Mouse (Mus musculus) kidney, adult 9 months (tissue): ENCODE measurements at regions not wholly inside any gene's neighbourhood (a gene's known extent, or its start where the extent isn't known, plus 50 kb on each side); places are given as distances from the start of the nearest gene placed in this dataset.
"Not testable (repeated sequence)": the region's sequence is repeated elsewhere in the genome, so short reads cannot be mapped to it uniquely, and the experiment has no call there.

Experiments used
- DNase-seq: peaks from one replicate; pipeline ENCODE4 v3.0.0; 2022

DNA sequence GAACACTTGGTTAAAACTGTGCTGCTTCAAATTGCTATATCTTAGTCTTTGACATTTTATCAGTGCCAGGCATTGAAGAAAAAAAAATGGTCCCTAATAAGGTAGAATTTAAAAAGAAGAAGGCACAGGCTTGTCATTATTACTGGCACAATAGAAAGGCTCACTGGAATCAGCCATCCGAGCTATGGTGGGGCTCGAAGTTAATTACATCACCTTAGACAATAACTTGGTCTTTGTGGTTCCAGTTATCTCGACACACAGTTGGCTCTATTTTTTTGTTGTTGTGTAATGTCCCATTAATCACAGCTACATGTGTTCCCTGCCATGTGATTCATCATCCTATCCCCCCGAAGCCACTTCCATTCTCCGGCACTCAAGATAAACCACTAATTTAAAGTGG, 825.1 kb downstream of the Rab28 start:
- no peak for DNase-seq

DNA sequence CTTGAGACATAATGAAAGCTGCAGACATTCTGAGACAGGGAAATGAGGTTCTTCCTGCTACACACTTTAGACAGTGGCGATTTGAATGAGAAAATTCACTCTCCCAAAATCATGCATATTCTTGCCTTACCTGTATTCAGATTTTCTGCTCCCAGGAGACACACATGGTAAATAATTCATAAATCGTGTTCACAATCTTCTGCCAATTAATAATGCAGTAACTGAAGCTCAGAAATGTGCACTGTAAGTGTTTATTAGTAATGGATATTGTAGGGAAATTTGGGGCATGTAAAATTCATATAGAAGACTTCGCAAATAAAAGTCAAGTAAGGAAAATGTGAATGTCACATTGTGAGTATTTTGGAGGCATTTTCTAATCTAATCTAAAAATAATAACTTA, 830.2 kb downstream of the Rab28 start:
- DNase-seq = no peak

DNA sequence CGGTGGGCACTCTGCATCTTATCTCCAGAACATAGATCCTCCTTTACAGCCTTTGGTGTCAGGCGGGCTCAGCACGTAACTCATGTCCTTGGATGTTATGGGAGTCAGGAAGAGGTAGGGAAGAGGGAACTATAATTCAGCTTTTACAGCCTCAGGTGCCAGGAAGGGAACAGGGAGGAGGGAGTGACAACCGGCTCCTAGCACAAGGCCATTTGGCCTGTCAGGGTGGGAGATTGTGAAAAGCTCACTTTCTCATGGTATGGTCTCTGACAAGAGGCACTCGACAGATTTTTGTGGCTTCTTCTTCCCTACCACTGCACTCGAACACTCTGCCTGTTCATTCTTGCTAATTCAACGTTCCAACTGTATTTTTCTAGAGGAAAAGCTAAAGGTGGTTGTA, 845.6 kb downstream of the Rab28 start:
- DNase-seq = not testable (repeated sequence)
